Mouse (Mus musculus) hindbrain, embryonic 15.5 days (tissue): ENCODE measurements around the gene Aldh3b2. TPM values are rescaled to one million over a fixed set of nuclear protein-coding genes. Genes with fewer than 3 reads are reported as not detected.
"Not testable (repeated sequence)": the region's sequence is repeated elsewhere in the genome, so short reads cannot be mapped to it uniquely, and the experiment has no call there.

Experiments used
- ATAC-seq: fragments of 200-750 bp; cut with Nextera tagmentation; 2 replicates; pipeline ENCODE4 v1.8.0; 2017; ENCODE audit warnings: low read depth, moderate number of reproducible peaks, moderate TSS enrichment; ENCODE audit not compliant: low FRiP score
- H3K27ac ChIP-seq: fragments of 300-500 bp; sonication (generic); replicated peaks from 2 replicates; pipeline ENCODE4 v1.5.1; 2015; ENCODE audit warnings: mild to moderate bottlenecking, inconsistent platforms
- H3K27me3 ChIP-seq: fragments of 300-500 bp; sonication (generic); 2 replicates; pipeline ENCODE4 v1.6.1; 2015; ENCODE audit warnings: control low read depth, inconsistent platforms
- H3K36me3 ChIP-seq: fragments of 300-500 bp; sonication (generic); 2 replicates; pipeline ENCODE4 v1.6.1; 2015; ENCODE audit warnings: control low read depth, inconsistent platforms
- H3K4me1 ChIP-seq: fragments of 300-500 bp; sonication (generic); replicated peaks from 2 replicates; pipeline ENCODE4 v1.6.1; 2015; ENCODE audit warnings: control low read depth, inconsistent platforms
- H3K4me2 ChIP-seq: fragments of 300-500 bp; sonication (generic); 2 replicates; pipeline ENCODE4 v1.6.1; 2015; ENCODE audit warnings: moderate library complexity, mild to moderate bottlenecking, inconsistent platforms
- H3K4me3 ChIP-seq: fragments of 300-500 bp; sonication (generic); 2 replicates; pipeline ENCODE4 v1.5.1; 2015; ENCODE audit warnings: mild to moderate bottlenecking, inconsistent platforms
- H3K9ac ChIP-seq: fragments of 300-500 bp; sonication (generic); 2 replicates; pipeline ENCODE4 v1.6.1; 2015; ENCODE audit warnings: inconsistent platforms
- H3K9me3 ChIP-seq: fragments of 300-500 bp; sonication (generic); 2 replicates; pipeline ENCODE4 v1.6.1; 2016; ENCODE audit warnings: control low read depth, inconsistent platforms
- WGBS: fragments of 180-500 bp; shearing (Covaris S2); methylation state at CpG from one replicate; pipeline ENCODE4 v1.1.7; 2015; 5-methylcytosine and 5-hydroxymethylcytosine counted together
- polyA plus RNA-seq: library from polyadenylated mRNA; unstranded; fragments of >200 nt; fragmentation: Nextera tagmentation; extraction: Ambion mirVana; gene quantifications from 2 replicates; pipeline ENCODE4 v1.2.1, GENCODE M21; 2015

Gene Aldh3b2
- polyA plus RNA-seq, 1 experiment from 2014 or later, result 0.27 TPM

DNA sequence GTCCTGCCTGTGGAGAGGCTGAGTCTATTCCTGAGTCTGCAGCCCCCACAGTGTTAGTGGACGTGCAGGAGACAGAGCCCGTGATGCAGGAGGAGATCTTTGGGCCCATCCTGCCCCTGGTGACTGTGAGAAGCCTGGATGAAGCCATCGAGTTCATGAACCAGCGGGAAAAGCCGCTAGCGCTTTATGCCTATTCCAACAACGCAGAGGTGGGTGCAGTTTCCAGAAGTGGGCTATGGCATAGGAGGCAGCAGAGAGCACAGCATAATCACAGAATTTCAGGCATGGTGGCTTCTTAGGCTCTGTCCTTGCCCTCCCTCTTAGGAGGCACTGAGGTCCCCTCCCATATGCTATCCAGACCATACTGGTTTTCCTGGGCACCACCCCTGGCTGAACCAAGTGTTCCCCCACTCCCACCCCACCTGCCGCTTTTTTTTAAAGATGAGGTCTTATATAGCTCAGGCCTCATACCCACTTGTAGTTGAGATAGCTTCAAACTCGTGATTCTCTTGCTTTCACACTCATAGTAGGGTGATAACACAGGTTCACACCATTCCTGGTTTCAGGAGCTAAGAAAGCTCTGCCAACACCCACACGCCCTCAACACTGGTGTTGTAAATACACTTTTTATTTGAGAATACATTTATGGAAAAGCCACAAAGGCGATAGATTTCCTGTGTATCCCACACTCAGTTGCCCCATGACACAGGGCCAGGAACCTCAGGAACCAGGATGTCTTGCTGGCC, 5.6 kb upstream of the Aldh3b2 start:
- no peak overlapping the region for H3K4me3 ChIP-seq
- no peak overlapping the region for H3K9ac ChIP-seq
- no peaks in the 10 kb centered on the region for H3K27me3 ChIP-seq
- no peaks in the 10 kb centered on the region for H3K9me3 ChIP-seq
- no peak overlapping the region for H3K27ac ChIP-seq
- WGBS, result 71% methylated on average over 11 of the region's 11 CpGs
- no peak for ATAC-seq
- no peak overlapping the region for H3K4me2 ChIP-seq
- H3K4me1 ChIP-seq, result no peaks in the 10 kb centered on the region
- H3K36me3 ChIP-seq, result no peaks in the 10 kb centered on the region

DNA sequence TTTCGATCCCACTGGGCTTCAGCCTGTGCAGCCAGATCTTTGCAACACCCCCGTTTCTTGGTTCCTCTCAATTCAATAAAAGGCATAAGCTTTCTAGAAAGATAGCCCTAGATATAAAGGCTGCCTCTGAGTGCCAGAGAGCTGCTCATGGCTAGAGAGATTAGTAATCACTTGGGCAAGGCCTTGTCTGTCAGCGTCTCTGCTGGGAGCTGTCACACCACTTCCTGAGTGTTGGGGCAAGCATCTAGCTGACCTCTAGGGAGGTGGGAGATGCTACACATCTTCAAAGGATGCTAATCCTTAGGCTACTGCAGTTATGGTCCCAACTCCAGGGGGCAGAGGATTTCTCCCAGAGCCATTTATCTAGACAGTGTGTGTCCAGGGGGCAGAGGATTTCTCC, 4.9 kb upstream of the Aldh3b2 start:
- ATAC-seq, result no peak
- WGBS, result 77% methylated on average over 3 of the region's 3 CpGs

DNA sequence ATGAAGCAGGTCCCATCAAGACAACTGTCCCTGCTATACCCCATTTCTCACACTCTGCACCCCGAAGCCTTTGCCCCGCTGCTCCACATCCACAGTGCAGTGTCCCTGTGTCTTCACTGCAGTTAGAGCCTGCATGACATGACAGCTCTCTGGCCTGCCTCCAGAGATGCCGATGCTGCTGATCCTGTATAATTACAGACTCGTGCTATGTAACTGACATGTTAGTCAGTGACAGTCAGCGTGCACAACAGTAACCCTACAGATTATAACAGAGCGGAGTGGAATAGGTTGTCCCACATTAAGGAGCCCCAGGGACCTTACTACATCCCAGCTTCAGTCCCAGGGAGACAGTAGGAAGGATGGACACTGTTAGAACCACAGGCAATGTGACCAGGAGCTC, 2.5 kb downstream of the Aldh3b2 start:
- H3K36me3 ChIP-seq, H3K27me3 ChIP-seq, H3K4me3 ChIP-seq, ATAC-seq, H3K9ac ChIP-seq, H3K27ac ChIP-seq, H3K9me3 ChIP-seq, H3K4me2 ChIP-seq, H3K4me1 ChIP-seq: not testable (repeated sequence)
- 77% methylated on average over 6 of the region's 6 CpGs for WGBS

More for the DNA sequence above, 4.9 kb upstream of the Aldh3b2 start:
- Histone ChIP-seq H3K27ac (no peak overlapping the region), H3K9ac (no peak overlapping the region), H3K4me2 (no peak overlapping the region), H3K9me3 (no peaks in the 10 kb centered on the region), H3K4me3 (no peak overlapping the region), H3K36me3 (no peaks in the 10 kb centered on the region), H3K4me1 (no peaks in the 10 kb centered on the region), H3K27me3 (no peaks in the 10 kb centered on the region)

DNA sequence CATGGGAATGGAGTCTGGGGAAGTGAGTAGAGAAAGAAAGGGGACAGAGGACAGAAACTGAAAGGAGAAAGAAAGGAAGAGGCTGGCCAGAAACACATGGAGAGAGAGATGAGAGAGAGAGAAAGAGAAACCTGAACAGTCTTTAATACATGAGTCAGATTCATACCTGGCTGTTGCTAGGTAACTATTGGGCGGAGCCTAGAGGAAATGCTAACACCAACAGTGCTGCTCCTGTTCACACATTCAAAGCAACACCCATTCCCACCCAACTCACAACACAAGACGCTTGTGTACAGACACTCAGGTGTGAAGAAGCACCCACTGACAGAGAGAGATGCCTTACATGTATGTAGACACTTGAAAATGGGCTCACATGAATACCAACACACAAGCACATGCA, 3.7 kb downstream of the Aldh3b2 start:
- no peaks in the 10 kb centered on the region for H3K9me3 ChIP-seq
- no peak overlapping the region for H3K27ac ChIP-seq
- WGBS, result 93% methylated on average over 2 of the region's 2 CpGs
- no peak overlapping the region for H3K9ac ChIP-seq
- no peak overlapping the region for H3K4me3 ChIP-seq
- no peak overlapping the region for H3K4me2 ChIP-seq
- ATAC-seq, result no peak
- no peaks in the 10 kb centered on the region for H3K4me1 ChIP-seq
- H3K36me3 ChIP-seq, result no peaks in the 10 kb centered on the region
- no peaks in the 10 kb centered on the region for H3K27me3 ChIP-seq

DNA sequence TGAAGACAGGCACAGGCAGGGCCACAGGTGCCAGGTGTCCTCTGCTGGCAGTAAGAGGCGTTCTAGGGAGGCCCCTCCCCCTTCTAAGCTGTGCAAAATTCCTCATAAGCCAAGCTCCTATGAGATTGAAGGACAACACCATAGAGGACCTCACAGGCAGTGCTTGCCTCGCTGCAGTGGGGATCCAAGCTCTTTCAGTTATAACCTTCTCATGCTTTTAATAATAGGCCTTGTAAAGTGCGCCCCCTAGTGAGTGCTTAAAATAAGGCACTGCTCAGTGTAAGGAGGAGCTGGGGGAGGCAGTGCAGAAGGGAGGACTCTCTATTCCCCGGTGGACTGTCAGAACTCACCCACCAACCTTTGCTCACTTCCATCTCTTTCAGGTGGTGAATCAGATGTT, 8.2 kb downstream of the Aldh3b2 start:
- H3K9me3 ChIP-seq, result no peaks in the 10 kb centered on the region
- H3K4me1 ChIP-seq, result peaks cover 3% of the 10 kb centered on the region; the same call in 1 of the 2 replicates
- H3K27ac ChIP-seq, result no peak overlapping the region
- ATAC-seq, result peak; percentile 71
- no peak overlapping the region for H3K9ac ChIP-seq
- 17% methylated on average over 4 of the region's 4 CpGs for WGBS
- no peaks in the 10 kb centered on the region for H3K36me3 ChIP-seq
- no peaks in the 10 kb centered on the region for H3K27me3 ChIP-seq
- H3K4me3 ChIP-seq, result no peak overlapping the region
- H3K4me2 ChIP-seq, result no peak overlapping the region

DNA sequence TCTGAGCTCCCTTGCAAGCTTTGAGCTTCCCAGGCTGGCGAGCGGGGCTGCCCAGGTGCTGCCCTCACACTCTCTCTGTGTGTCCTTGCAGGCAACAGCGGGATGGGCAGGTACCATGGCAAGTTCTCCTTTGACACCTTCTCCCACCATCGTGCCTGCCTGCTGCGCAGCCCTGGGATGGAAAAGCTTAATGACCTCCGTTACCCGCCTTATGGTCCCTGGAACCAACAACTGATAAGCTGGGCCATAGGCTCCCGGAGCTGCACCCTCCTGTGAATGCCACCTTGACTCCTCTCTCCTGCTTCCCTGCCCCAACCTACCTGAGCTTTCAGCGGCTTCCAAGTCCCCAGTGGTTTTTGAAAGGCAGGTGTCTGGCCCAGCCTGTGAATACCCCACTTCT, 8.8 kb downstream of the Aldh3b2 start:
- Histone ChIP-seq H3K9me3 (no peaks in the 10 kb centered on the region), H3K4me3 (no peak overlapping the region), H3K9ac (no peak overlapping the region), H3K27ac (no peak overlapping the region), H3K4me2 (no peak overlapping the region), H3K36me3 (no peaks in the 10 kb centered on the region), H3K27me3 (no peaks in the 10 kb centered on the region), H3K4me1 (peaks cover 5% of the 10 kb centered on the region; the same call in 1 of the 2 replicates)
- ATAC-seq, result no peak
- 82% methylated on average over 9 of the region's 9 CpGs for WGBS

DNA sequence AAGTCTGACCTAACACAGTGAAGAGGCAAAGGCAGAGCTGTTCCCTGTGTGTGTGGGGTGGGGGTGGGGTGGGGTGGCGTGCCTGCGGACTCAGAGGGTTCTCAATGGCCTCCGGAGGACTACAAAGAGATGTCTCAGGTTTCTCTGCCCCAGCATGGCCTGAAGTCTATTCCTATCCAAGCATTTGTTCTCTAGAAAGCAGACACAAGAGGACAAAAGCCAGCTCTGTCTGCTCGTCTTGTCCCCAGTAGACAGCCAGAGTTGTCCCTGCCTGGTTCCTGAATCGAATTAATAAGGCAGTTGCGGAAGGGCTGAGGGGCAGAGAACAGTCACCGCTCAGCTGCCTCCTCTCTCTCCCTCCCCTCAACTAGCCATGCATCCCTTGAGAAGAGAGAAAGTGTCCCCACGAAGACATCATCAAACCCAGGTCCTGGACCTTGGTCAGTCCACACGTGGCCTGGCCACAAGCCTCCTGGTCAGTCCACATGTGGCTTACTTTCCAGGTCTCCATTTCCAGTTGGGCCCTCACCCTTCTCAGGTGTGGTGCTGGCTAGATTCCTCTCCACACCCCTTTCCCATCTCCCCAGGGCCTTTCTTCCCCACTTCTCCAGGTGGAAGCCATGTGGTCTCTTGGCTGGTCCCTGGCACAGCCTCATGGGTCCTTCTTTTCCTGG, 11.5 kb downstream of the Aldh3b2 start:
- Histone ChIP-seq H3K9ac (no peak overlapping the region), H3K27ac (no peak overlapping the region), H3K36me3 (no peaks in the 10 kb centered on the region), H3K27me3 (no peaks in the 10 kb centered on the region), H3K9me3 (no peaks in the 10 kb centered on the region), H3K4me1 (peaks cover 5% of the 10 kb centered on the region; the same call in 1 of the 2 replicates), H3K4me2 (no peak overlapping the region), H3K4me3 (no peak overlapping the region)
- no peak for ATAC-seq
- WGBS, result 27% methylated on average over 9 of the region's 9 CpGs

DNA sequence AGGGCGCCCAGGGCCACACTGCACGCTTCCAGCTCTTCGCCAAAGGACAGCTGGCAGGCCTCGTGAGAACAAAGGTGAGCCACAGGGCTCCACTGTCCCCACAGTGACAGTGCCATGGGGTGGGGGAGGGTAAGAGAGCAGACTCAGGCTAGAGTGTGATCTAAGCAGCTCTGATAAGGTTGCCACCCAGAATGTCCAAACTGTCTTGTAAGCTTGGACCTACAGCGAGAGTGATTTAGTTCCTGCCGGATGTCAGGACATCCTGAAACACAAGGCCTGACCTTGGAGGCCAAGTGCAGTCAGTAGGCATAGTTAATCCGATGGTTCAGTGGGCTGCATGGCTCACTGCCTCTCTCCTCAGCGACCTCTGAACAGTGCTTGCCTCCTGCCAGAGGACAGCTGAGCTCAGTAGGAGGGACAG, 13.1 kb downstream of the Aldh3b2 start:
- Histone ChIP-seq H3K27ac (no peak overlapping the region), H3K36me3 (no peaks in the 10 kb centered on the region)

DNA sequence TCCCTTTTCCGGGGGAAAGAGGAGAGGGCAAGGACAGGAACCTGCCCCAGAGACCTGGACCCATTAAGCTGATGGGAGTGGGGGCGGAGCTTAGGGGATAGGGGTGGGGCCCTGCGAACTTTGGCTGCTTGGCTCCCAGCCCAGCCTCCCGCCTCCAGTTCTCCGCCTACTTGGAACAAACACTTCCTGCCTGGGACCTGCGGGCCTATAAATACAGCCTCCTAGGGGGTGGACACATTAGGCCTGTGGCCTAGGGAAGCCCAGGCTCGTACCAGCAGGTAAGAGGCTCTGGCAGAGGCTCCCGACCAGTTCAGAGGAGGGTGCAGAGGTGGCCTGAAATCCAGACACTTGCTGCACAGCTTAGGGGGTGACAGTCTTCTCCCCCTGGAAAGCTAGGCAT, 14.2 kb downstream of the Aldh3b2 start, which contains the start of gene Acy3:
Gene Acy3, plus strand, starts transcription at position 237 of the 400 bp plus-strand sequence.
- no peak within 1 kb of the TSS for H3K4me2 ChIP-seq
- no peak within 1 kb of the TSS for H3K4me3 ChIP-seq
- ATAC-seq, result peak; percentile 23; the same call in 1 of the 2 replicates
- no peaks in the 10 kb centered on the region for H3K36me3 ChIP-seq
- H3K4me1 ChIP-seq, result peaks cover 5% of the 10 kb centered on the region; the same call in 1 of the 2 replicates
- H3K9me3 ChIP-seq, result no peaks in the 10 kb centered on the region
- H3K27me3 ChIP-seq, result no peaks in the 10 kb centered on the region
- no peak within 1 kb of the TSS for H3K9ac ChIP-seq
- 16% methylated on average over 8 of the region's 8 CpGs for WGBS
- no peak within 1 kb of the TSS for H3K27ac ChIP-seq

More for the DNA sequence above, 13.1 kb downstream of the Aldh3b2 start:
- Histone ChIP-seq H3K9ac (no peak overlapping the region), H3K4me2 (no peak overlapping the region), H3K4me1 (peaks cover 5% of the 10 kb centered on the region; the same call in 1 of the 2 replicates), H3K9me3 (no peaks in the 10 kb centered on the region), H3K27me3 (no peaks in the 10 kb centered on the region), H3K4me3 (no peak overlapping the region)
- 15% methylated on average over 8 of the region's 8 CpGs for WGBS
- ATAC-seq, result no peak

DNA sequence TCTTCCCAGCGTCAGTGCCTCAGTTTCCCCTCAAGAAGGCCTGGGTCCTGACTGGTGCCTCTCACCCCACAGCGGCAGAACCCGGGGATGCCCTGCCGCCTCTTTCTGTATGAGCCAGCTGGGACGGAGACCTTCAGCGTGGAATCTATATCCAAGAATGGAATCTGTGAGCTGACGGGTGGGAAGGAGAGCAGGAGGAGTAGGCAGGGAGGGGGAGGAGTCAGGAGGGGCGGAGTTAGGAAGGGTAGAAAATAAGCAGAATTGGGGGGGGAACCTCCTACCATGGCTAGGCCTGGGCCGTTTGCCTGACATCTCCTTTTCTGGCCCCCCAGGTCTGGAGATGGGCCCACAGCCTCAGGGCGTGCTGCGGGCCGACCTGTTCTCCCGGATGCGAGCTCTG, 15.9 kb downstream of the Aldh3b2 start:
- no peaks in the 10 kb centered on the region for H3K27me3 ChIP-seq
- H3K4me1 ChIP-seq, result peaks cover 5% of the 10 kb centered on the region; the same call in 1 of the 2 replicates
- H3K9me3 ChIP-seq, result no peaks in the 10 kb centered on the region
- H3K27ac ChIP-seq, result no peak overlapping the region
- H3K36me3 ChIP-seq, result no peaks in the 10 kb centered on the region
- WGBS, result 90% methylated on average over 14 of the region's 14 CpGs
- H3K4me3 ChIP-seq, result no peak overlapping the region
- H3K9ac ChIP-seq, result no peak overlapping the region
- no peak for ATAC-seq
- H3K4me2 ChIP-seq, result no peak overlapping the region

DNA sequence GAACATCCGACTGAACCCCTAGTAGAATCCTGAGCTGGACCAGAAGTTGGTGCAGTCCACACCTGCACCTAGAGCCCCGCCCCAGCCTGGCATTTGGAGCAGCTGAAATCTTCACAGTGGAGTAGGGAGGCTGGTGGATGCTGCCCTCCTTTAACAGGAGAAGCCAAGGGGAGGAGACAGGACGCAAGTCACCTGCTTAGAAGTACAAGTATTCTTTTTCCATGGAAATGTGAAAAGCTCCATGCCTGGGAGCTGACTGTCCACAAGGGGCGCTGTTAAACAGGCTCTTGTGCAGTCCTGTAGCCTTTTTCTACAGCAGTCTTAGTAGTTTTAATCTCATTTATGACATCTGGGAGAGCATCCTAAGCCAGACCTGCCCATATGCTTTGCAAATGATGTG, 16.6 kb downstream of the Aldh3b2 start:
- H3K4me3 ChIP-seq, result no peak overlapping the region
- H3K27me3 ChIP-seq, result no peaks in the 10 kb centered on the region
- H3K27ac ChIP-seq, result no peak overlapping the region
- no peak for ATAC-seq
- H3K4me2 ChIP-seq, result no peak overlapping the region
- H3K4me1 ChIP-seq, result peaks cover 5% of the 10 kb centered on the region; the same call in 1 of the 2 replicates
- H3K9ac ChIP-seq, result no peak overlapping the region
- WGBS, result 84% methylated on average over 4 of the region's 4 CpGs
- no peaks in the 10 kb centered on the region for H3K36me3 ChIP-seq
- H3K9me3 ChIP-seq, result no peaks in the 10 kb centered on the region

DNA sequence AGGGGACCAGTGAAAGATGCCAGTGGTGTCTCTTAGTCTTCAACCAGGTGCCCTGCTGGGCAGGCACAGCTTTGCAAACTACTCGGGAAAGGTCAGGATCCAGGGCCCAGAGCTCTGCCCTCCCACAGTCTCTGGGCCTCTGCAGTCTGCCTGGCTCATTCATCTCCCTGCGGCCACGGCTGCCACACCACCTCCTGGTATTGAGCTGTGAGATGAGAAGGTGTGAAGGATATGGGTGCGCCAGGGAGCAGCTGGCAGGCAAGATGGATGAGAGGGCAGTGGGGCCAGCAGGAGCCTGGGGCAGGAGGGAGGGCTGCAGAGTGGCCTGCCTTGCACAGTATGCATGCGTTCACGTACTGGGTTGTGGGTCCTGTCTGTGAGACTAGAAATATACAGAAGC, 18.7 kb downstream of the Aldh3b2 start:
- WGBS, result 43% methylated on average over 6 of the region's 6 CpGs
- no peaks in the 10 kb centered on the region for H3K4me1 ChIP-seq
- no peaks in the 10 kb centered on the region for H3K9me3 ChIP-seq
- H3K36me3 ChIP-seq, result no peaks in the 10 kb centered on the region
- H3K9ac ChIP-seq, result no peak overlapping the region
- no peak overlapping the region for H3K4me3 ChIP-seq
- H3K27ac ChIP-seq, result no peak overlapping the region
- H3K27me3 ChIP-seq, result no peaks in the 10 kb centered on the region
- ATAC-seq, result no peak
- no peak overlapping the region for H3K4me2 ChIP-seq
